Mouse (Mus musculus): ENCODE measurements at regions not wholly inside any gene's neighbourhood (a gene's known extent, or its start where the extent isn't known, plus 50 kb on each side); places are given as distances from the start of the nearest gene placed in this dataset.

GRCm38 (mm10) chr7:73302501-73302900 is 72.8 kb upstream of the Rgma start:
- ATAC-seq (replicated peaks; ENCODE audit: low FRiP score, low read depth) (no peak), DNase-seq (ENCODE audit: low spot score) (no peak)
- H3K4me2 ChIP-seq (ENCODE audit: low read length), result no peak overlapping the region
- no peaks in the 10 kb centered on the region for H3K27me3 ChIP-seq (ENCODE audit: insufficient read depth, low read length)
- WGBS, result 81% methylated on average over 3 of the region's 3 CpGs
- H3K4me3 ChIP-seq (replicated peaks; ENCODE audit: low read depth, low read length), result no peak overlapping the region
- no peak overlapping the region for H3K27ac ChIP-seq
- no peaks in the 10 kb centered on the region for H3K9me3 ChIP-seq (replicated peaks; ENCODE audit: low read length)
- H3K4me1 ChIP-seq (replicated peaks; ENCODE audit: insufficient read depth, low read length), result no peaks in the 10 kb centered on the region
- H3K9ac ChIP-seq (ENCODE audit: low read depth, low read length), result no peak overlapping the region
- TF ChIP-seq CTCF (IDR thresholded peaks at IDR 0.05; ENCODE audit: low read depth), result no peak
- H3K36me3 ChIP-seq (ENCODE audit: insufficient read depth, low read length), result no peaks in the 10 kb centered on the region

- Histone ChIP-seq H3K9ac (ENCODE audit: low read depth, low read length) (no peak overlapping the region), H3K4me1 (replicated peaks; ENCODE audit: insufficient read depth, low read length) (no peaks in the 10 kb centered on the region), H3K36me3 (ENCODE audit: insufficient read depth, low read length) (no peaks in the 10 kb centered on the region), H3K4me3 (replicated peaks; ENCODE audit: low read depth, low read length) (no peak overlapping the region), H3K4me2 (ENCODE audit: low read length) (no peak overlapping the region), H3K9me3 (replicated peaks; ENCODE audit: low read length) (no peaks in the 10 kb centered on the region), H3K27me3 (ENCODE audit: insufficient read depth, low read length) (no peaks in the 10 kb centered on the region), H3K27ac (no peak overlapping the region)
- no peak for TF ChIP-seq CTCF (IDR thresholded peaks at IDR 0.05; ENCODE audit: low read depth)
- WGBS, result 50% methylated on average over 9 of the region's 9 CpGs
- DNase-seq (ENCODE audit: low spot score) (no peak), ATAC-seq (replicated peaks; ENCODE audit: low FRiP score, low read depth) (no peak)
Measured at GRCm38 (mm10) chr7:73303818-73304217, 71.5 kb upstream of the Rgma start.

DNA sequence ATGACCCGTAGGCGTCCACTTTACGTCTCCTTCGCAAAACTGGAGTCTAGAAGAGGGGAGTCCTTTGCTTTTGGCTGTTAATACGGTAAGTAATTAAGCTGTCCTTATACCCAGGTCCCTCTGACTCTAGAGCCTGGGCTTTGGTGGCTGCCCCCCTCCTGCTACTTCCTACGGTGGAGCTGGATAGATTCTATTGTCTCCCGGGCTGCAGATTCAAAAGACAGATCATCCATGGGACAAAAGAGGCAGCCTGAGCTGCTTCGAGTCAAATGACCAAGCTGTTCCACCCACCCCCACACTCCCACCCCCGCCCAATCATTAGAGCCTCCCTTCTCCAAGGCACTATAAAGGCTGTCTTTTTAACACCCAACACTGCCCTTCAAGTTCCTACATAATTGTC is 70.5 kb upstream of the Rgma start:
- 19% methylated on average over 9 of the region's 9 CpGs for WGBS
- Histone ChIP-seq H3K9me3 (replicated peaks; ENCODE audit: low read length) (no peaks in the 10 kb centered on the region), H3K27me3 (ENCODE audit: insufficient read depth, low read length) (no peaks in the 10 kb centered on the region), H3K27ac (no peak overlapping the region), H3K4me2 (ENCODE audit: low read length) (no peak overlapping the region), H3K9ac (ENCODE audit: low read depth, low read length) (no peak overlapping the region), H3K4me1 (replicated peaks; ENCODE audit: insufficient read depth, low read length) (no peaks in the 10 kb centered on the region), H3K36me3 (ENCODE audit: insufficient read depth, low read length) (no peaks in the 10 kb centered on the region), H3K4me3 (replicated peaks; ENCODE audit: low read depth, low read length) (no peak overlapping the region)
- DNase-seq (ENCODE audit: low spot score), result no peak
- ATAC-seq (replicated peaks; ENCODE audit: low FRiP score, low read depth), result no peak
- no peak for TF ChIP-seq CTCF (IDR thresholded peaks at IDR 0.05; ENCODE audit: low read depth)

GRCm38 (mm10) chr7:73305286-73305975 is 69.9 kb upstream of the Rgma start:
- Histone ChIP-seq H3K27ac (no peak overlapping the region), H3K4me3 (replicated peaks; ENCODE audit: low read depth, low read length) (no peak overlapping the region), H3K27me3 (ENCODE audit: insufficient read depth, low read length) (no peaks in the 10 kb centered on the region), H3K4me1 (replicated peaks; ENCODE audit: insufficient read depth, low read length) (no peaks in the 10 kb centered on the region), H3K9ac (ENCODE audit: low read depth, low read length) (no peak overlapping the region), H3K4me2 (ENCODE audit: low read length) (no peak overlapping the region), H3K9me3 (replicated peaks; ENCODE audit: low read length) (no peaks in the 10 kb centered on the region), H3K36me3 (ENCODE audit: insufficient read depth, low read length) (no peaks in the 10 kb centered on the region)
- 37% methylated on average over 14 of the region's 14 CpGs for WGBS
- DNase-seq (ENCODE audit: low spot score) (no peak), ATAC-seq (replicated peaks; ENCODE audit: low FRiP score, low read depth) (no peak)
- no peak for TF ChIP-seq CTCF (IDR thresholded peaks at IDR 0.05; ENCODE audit: low read depth)

DNA sequence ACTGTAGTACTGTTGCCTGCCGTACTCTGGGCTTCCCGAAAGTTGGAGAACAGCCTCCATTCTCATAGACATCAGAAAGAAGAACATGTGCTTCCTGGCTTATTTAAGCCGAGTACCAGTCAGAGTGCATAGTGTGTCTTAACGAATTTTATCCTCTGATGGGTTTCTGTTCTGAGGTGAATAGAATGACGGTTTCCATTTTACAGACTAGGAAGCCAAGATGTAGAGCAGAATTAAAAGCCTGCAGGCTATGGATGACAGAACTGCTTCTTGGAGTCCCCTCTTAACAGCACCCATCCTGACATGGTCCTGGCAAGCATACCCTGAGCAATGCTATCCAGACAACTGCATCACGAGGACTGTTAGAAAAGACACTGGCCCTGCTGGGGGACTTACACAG is 69.0 kb upstream of the Rgma start:
- no peak overlapping the region for H3K27ac ChIP-seq
- H3K4me3 ChIP-seq (replicated peaks; ENCODE audit: low read depth, low read length), result no peak overlapping the region
- no peak overlapping the region for H3K4me2 ChIP-seq (ENCODE audit: low read length)
- H3K9ac ChIP-seq (ENCODE audit: low read depth, low read length), result no peak overlapping the region
- no peak for TF ChIP-seq CTCF (IDR thresholded peaks at IDR 0.05; ENCODE audit: low read depth)
- no peaks in the 10 kb centered on the region for H3K36me3 ChIP-seq (ENCODE audit: insufficient read depth, low read length)
- H3K9me3 ChIP-seq (replicated peaks; ENCODE audit: low read length), result no peaks in the 10 kb centered on the region
- DNase-seq (ENCODE audit: low spot score), result no peak
- no peaks in the 10 kb centered on the region for H3K4me1 ChIP-seq (replicated peaks; ENCODE audit: insufficient read depth, low read length)
- 73% methylated on average over 6 of the region's 6 CpGs for WGBS
- H3K27me3 ChIP-seq (ENCODE audit: insufficient read depth, low read length), result 0 out of 2 replicates have a peak, but pooled peaks cover 4% of the 10 kb centered on the region
- ATAC-seq (replicated peaks; ENCODE audit: low FRiP score, low read depth), result no peak

- Histone ChIP-seq H3K27me3 (ENCODE audit: insufficient read depth, low read length) (0 out of 2 replicates have a peak, but pooled peaks cover 4% of the 10 kb centered on the region), H3K4me1 (replicated peaks; ENCODE audit: insufficient read depth, low read length) (no peaks in the 10 kb centered on the region), H3K27ac (no peak overlapping the region), H3K4me2 (ENCODE audit: low read length) (no peak overlapping the region), H3K4me3 (replicated peaks; ENCODE audit: low read depth, low read length) (no peak overlapping the region), H3K9ac (ENCODE audit: low read depth, low read length) (no peak overlapping the region), H3K36me3 (ENCODE audit: insufficient read depth, low read length) (no peaks in the 10 kb centered on the region), H3K9me3 (replicated peaks; ENCODE audit: low read length) (no peaks in the 10 kb centered on the region)
- no peak for TF ChIP-seq CTCF (IDR thresholded peaks at IDR 0.05; ENCODE audit: low read depth)
- ATAC-seq (replicated peaks; ENCODE audit: low FRiP score, low read depth) (no peak), DNase-seq (ENCODE audit: low spot score) (no peak)
- 65% methylated on average over 5 of the region's 5 CpGs for WGBS
Measured at GRCm38 (mm10) chr7:73306728-73307127, 68.6 kb upstream of the Rgma start.
